Mouse (Mus musculus): ENCODE results near the gene Dennd1a. TPM values are rescaled to one million over a fixed set of nuclear protein-coding genes. Genes with fewer than 3 reads are reported as not detected.

The Dennd1a gene
- polyA plus RNA-seq, 1 experiment from 2014 or later, result 30.3 TPM

GRCm38 (mm10) chr2:38168606-38169005, 118.6 kb downstream of the Dennd1a start:
- DNase-seq (ENCODE audit: low read depth, low spot score), result no peak
- no peaks in the 10 kb centered on the region for H3K27me3 ChIP-seq
- ChIA-PET CTCF (no interaction called here), POLR2A (no interaction called here)
- no peak for ATAC-seq
- in situ Hi-C loops (cut with MboI; ENCODE audit: low pct_unique_long_range_greater_than_20kb), result no loop called here
- no peak for TF ChIP-seq CTCF (IDR thresholded peaks at IDR 0.05)

- ATAC-seq, result no peak
- ChIA-PET POLR2A (interaction anchor here (1.1 kb wide), 1 partner anchor 11 kb away, joined by 3 read pairs; no protein-coding TSS in a partner anchor), CTCF (interaction anchor here (1.5 to 2.0 kb wide), 4 partner anchors 11 to 121 kb away, joined by 4 to 6 read pairs (median 4); no protein-coding TSS in a partner anchor)
- H3K27me3 ChIP-seq, result no peaks in the 10 kb centered on the region
- no peak for DNase-seq (ENCODE audit: low read depth, low spot score)
- TF ChIP-seq CTCF (IDR thresholded peaks at IDR 0.05), result no peak
- in situ Hi-C loops (cut with MboI; ENCODE audit: low pct_unique_long_range_greater_than_20kb), result no loop called here
Measured at GRCm38 (mm10) chr2:38165966-38166365, 121.2 kb downstream of the Dennd1a start.

- in situ Hi-C loops (cut with MboI; ENCODE audit: low pct_unique_long_range_greater_than_20kb), result no loop called here
- no peaks in the 10 kb centered on the region for H3K27me3 ChIP-seq
- ChIA-PET CTCF (interaction anchor here (1.1 to 2.0 kb wide), 3 partner anchors 9 to 20 kb away, joined by 3 to 6 read pairs (median 3); no protein-coding TSS in a partner anchor), POLR2A (no interaction called here)
- DNase-seq (ENCODE audit: low read depth, low spot score) (no peak), ATAC-seq (no peak)
- no peak for TF ChIP-seq CTCF (IDR thresholded peaks at IDR 0.05)
Measured at GRCm38 (mm10) chr2:38164326-38165035, 122.7 kb downstream of the Dennd1a start.

- DNase-seq (ENCODE audit: low read depth, low spot score) (no peak), ATAC-seq (no peak)
- no peak for TF ChIP-seq CTCF (IDR thresholded peaks at IDR 0.05)
- H3K27me3 ChIP-seq, result no peaks in the 10 kb centered on the region
- ChIA-PET CTCF (interaction anchor here (1.0 kb wide), 1 partner anchor 9 kb away, joined by 3 read pairs; no protein-coding TSS in a partner anchor), POLR2A (no interaction called here)
- in situ Hi-C loops (cut with MboI; ENCODE audit: low pct_unique_long_range_greater_than_20kb), result no loop called here
Measured at GRCm38 (mm10) chr2:38162486-38162885, 124.7 kb downstream of the Dennd1a start.

DNA sequence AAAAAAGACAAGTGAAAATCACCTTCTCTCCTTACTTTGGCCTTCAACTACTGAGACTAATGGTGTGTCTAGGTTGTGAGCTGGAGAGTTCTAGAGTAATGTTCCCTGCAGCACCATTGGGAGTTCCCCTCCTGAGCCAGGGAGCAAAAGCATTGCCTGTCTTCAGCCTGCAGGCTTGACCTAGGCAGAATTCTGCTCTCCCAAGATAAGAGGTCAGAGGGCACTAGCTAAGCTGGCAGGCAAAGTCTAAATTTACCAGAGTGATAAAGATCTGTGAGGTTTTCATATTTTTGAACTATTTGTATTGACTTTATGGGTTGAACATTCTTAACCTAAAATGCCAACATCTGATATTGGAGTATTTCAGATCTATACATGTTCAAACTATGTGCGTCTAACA, 125.7 kb downstream of the Dennd1a start:
- POLR2A ChIA-PET, result interaction anchor here (0.6 kb wide), 1 partner anchor 379 kb away, joined by 3 read pairs; no protein-coding TSS in a partner anchor

GRCm38 (mm10) chr2:38159736-38160135, 127.5 kb downstream of the Dennd1a start:
- POLR2A ChIA-PET, result no interaction called here
- in situ Hi-C loops (cut with MboI; ENCODE audit: low pct_unique_long_range_greater_than_20kb), result no loop called here
- H3K27me3 ChIP-seq, result no peaks in the 10 kb centered on the region
- CTCF ChIA-PET, result no interaction called here
- no peak for ATAC-seq
- no peak for DNase-seq (ENCODE audit: low read depth, low spot score)
- no peak for TF ChIP-seq CTCF (IDR thresholded peaks at IDR 0.05)

More for the DNA sequence above, 125.7 kb downstream of the Dennd1a start:
- in situ Hi-C loops (cut with MboI; ENCODE audit: low pct_unique_long_range_greater_than_20kb), result no loop called here
- ATAC-seq (no peak), DNase-seq (ENCODE audit: low read depth, low spot score) (no peak)
- no peak for TF ChIP-seq CTCF (IDR thresholded peaks at IDR 0.05)
- CTCF ChIA-PET, result interaction anchor here (1.0 kb wide), 1 partner anchor 8 kb away, joined by 3 read pairs; no protein-coding TSS in a partner anchor
- no peaks in the 10 kb centered on the region for H3K27me3 ChIP-seq

GRCm38 (mm10) chr2:38157002-38157401, 130.2 kb downstream of the Dennd1a start:
- CTCF ChIA-PET, result no interaction called here
- no peaks in the 10 kb centered on the region for H3K27me3 ChIP-seq
- ATAC-seq, result no peak
- no peak for DNase-seq (ENCODE audit: low read depth, low spot score)
- no peak for TF ChIP-seq CTCF (IDR thresholded peaks at IDR 0.05)
- in situ Hi-C loops (cut with MboI; ENCODE audit: low pct_unique_long_range_greater_than_20kb), result no loop called here
- POLR2A ChIA-PET, result no interaction called here

GRCm38 (mm10) chr2:38156001-38156400, 131.2 kb downstream of the Dennd1a start:
- in situ Hi-C loops (cut with MboI; ENCODE audit: low pct_unique_long_range_greater_than_20kb), result no loop called here
- no peaks in the 10 kb centered on the region for H3K27me3 ChIP-seq
- ChIA-PET CTCF (no interaction called here), POLR2A (no interaction called here)
- no peak for TF ChIP-seq CTCF (IDR thresholded peaks at IDR 0.05)
- DNase-seq (ENCODE audit: low read depth, low spot score) (no peak), ATAC-seq (no peak)

DNA sequence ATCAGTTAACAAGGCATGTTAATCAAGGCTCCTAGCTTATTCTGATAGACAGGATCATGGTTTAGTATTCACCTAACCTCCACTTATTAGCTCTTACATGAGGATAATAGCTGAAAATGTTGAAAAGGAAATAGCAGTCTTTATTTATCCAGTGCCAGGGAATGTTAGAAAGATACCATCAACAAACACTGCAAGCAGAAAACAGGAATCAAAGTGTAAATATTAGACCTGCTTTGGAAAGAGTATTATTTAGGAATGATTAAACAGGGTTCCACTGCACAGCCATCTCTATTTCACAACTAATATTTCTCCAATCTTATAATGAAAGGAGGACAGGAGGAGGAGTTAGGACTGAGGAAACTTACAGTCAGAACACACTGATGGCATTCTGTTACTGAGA, 142.4 kb downstream of the Dennd1a start:
- no peaks in the 10 kb centered on the region for H3K27me3 ChIP-seq
- no peak for ATAC-seq
- in situ Hi-C loops (cut with MboI; ENCODE audit: low pct_unique_long_range_greater_than_20kb), result no loop called here
- ChIA-PET POLR2A (interaction anchor here (1.1 kb wide), 1 partner anchor 9 kb away, joined by 3 read pairs; no protein-coding TSS in a partner anchor), CTCF (interaction anchor here (0.9 to 1.5 kb wide), 5 partner anchors 14 to 68 kb away, joined by 3 to 5 read pairs (median 3); no protein-coding TSS in a partner anchor)
- DNase-seq (ENCODE audit: low read depth, low spot score), result no peak
- no peak for TF ChIP-seq CTCF (IDR thresholded peaks at IDR 0.05)

DNA sequence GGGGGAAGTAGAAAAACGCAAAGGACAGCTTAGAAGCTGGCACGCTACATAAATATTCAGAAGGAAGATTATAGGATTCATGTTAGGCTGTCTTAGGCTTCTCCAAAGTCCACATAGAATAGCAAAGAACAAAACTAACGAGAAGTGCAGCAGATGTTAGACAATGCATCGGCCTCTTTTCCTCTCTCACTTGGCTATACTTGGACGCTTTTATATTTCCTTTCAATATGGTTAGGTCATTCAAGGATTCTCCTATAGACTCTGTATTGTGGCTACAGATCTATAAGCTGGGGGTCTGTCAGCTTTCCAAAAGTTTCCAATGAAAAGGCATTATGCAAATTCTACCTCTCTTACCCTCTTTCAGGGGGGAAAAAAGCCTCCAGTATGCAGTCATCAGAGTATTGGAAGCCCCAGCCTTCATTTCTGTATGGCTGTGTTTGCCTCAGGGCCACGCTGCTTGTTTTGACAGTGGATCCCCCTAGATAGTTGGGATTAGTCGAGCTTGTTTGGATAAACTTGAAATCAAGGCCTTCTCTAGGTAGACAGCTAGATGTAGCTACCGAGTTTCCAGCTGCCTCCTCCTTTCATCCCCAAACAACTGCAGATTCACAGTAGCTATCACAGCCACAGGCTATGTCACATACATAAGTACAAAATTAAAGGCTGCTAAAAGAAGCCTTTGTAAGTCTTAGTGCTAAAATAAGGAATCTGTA, 143.0 kb downstream of the Dennd1a start:
- CTCF ChIA-PET, result interaction anchor here (0.9 to 1.4 kb wide), 4 partner anchors 14 to 69 kb away, joined by 3 to 5 read pairs (median 3); no protein-coding TSS in a partner anchor
- no peaks in the 10 kb centered on the region for H3K27me3 ChIP-seq
- POLR2A ChIA-PET, result interaction anchor here (1.1 kb wide), 1 partner anchor 9 kb away, joined by 3 read pairs; no protein-coding TSS in a partner anchor
- DNase-seq (ENCODE audit: low read depth, low spot score), result no peak
- in situ Hi-C loops (cut with MboI; ENCODE audit: low pct_unique_long_range_greater_than_20kb), result no loop called here
- ATAC-seq, result no peak
- TF ChIP-seq CTCF (IDR thresholded peaks at IDR 0.05), result no peak

DNA sequence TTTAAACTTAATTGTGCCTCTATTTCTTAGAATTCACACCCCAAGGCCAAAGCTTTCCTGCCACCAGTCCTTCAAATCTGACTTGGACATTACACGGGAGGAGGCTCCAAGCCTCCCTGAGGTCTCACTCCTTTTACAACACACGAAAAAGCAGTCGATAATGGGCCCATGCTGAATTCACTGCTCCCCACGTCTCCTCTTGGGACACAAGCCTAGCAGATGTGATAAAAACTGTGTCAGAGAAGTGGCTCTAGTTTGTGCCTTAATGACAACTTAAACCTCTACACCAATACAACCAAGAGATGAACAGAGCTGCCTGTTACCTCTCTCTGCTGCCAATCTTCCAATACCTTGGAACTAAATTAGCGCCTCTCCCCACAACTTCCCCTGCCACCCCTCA, 144.3 kb downstream of the Dennd1a start:
- no peak for DNase-seq (ENCODE audit: low read depth, low spot score)
- in situ Hi-C loops (cut with MboI; ENCODE audit: low pct_unique_long_range_greater_than_20kb), result no loop called here
- POLR2A ChIA-PET, result no interaction called here

More for the DNA sequence above, 144.3 kb downstream of the Dennd1a start:
- no peak for TF ChIP-seq CTCF (IDR thresholded peaks at IDR 0.05)
- no peak for ATAC-seq
- H3K27me3 ChIP-seq, result no peaks in the 10 kb centered on the region
- CTCF ChIA-PET, result interaction anchor here (0.9 kb wide), 1 partner anchor 34 kb away, joined by 3 read pairs; no protein-coding TSS in a partner anchor

All from Patski (cell line).